Mouse (Mus musculus) midbrain, embryonic 10.5 days (tissue): ENCODE measurements around the gene Gm45799. TPM values are rescaled to one million over a fixed set of nuclear protein-coding genes. Genes with fewer than 3 reads are reported as not detected.

ENCODE experiments used
- DNase-seq: peaks from one replicate; pipeline ENCODE4 v3.0.0-alpha.2; 2017; ENCODE audit warnings: low spot score
- H3K27ac ChIP-seq: fragments of 300-500 bp; sonication (generic); replicated peaks from 2 replicates; pipeline ENCODE4 v1.5.1; 2016; ENCODE audit warnings: mild to moderate bottlenecking
- H3K27me3 ChIP-seq: fragments of 300-500 bp; sonication (generic); 2 replicates; pipeline ENCODE4 v1.6.1; 2016; ENCODE audit warnings: low read depth, mild to moderate bottlenecking; ENCODE audit not compliant: poor library complexity, severe bottlenecking
- H3K36me3 ChIP-seq: fragments of 300-500 bp; sonication (generic); 2 replicates; pipeline ENCODE4 v1.6.1; 2016; ENCODE audit warnings: mild to moderate bottlenecking, moderate library complexity
- H3K4me1 ChIP-seq: fragments of 300-500 bp; sonication (generic); 2 replicates; pipeline ENCODE4 v1.6.1; 2016
- H3K4me3 ChIP-seq: fragments of 300-500 bp; sonication (generic); 2 replicates; pipeline ENCODE4 v1.5.1; 2016; ENCODE audit warnings: mild to moderate bottlenecking, moderate library complexity
- H3K9me3 ChIP-seq: fragments of 300-500 bp; sonication (generic); replicated peaks from 2 replicates; pipeline ENCODE4 v1.6.1; 2016; ENCODE audit warnings: mild to moderate bottlenecking
- WGBS: fragments of 180-500 bp; shearing (Covaris S2); methylation state at CpG from one replicate; pipeline ENCODE4 v1.1.7; 2016; 5-methylcytosine and 5-hydroxymethylcytosine counted together
- polyA plus RNA-seq: library from polyadenylated mRNA; unstranded; fragments of >200 nt; fragmentation: Nextera tagmentation; extraction: Ambion mirVana; gene quantifications from 2 replicates; pipeline ENCODE4 v1.2.1, GENCODE M21; 2016

The Gm45799 gene
- polyA plus RNA-seq, 1 experiment from 2014 or later: 8.1 TPM

DNA sequence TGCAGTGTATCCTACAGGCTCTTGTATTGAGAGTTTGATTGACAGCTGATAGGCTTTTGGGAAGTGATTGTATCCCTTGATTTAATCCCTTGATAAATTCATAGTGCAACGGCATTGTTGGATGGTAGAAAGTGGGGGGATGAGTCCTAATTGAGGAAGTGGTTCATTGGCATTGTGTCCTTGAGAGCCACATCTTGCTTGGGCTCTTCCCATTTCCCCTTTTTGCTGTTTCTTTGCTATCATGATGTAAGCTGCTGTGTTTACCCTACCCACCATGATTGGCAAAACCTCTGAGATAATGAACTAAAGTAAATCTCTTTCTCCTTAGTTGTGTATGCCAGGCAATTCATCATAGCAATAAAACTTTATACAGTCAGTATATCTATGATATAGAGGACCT is 50.5 kb downstream of the Gm45799 start:
- no peak for DNase-seq
- H3K27ac ChIP-seq: no peak overlapping the region
- H3K27me3 ChIP-seq: 0 out of 2 replicates have a peak, but pooled peaks cover 6% of the 10 kb centered on the region
- no peaks in the 10 kb centered on the region for H3K36me3 ChIP-seq
- 85% methylated on average over 1 of the region's 1 CpGs for WGBS
- no peaks in the 10 kb centered on the region for H3K9me3 ChIP-seq
- peaks cover 1% of the 10 kb centered on the region for H3K4me1 ChIP-seq
- no peak overlapping the region for H3K4me3 ChIP-seq

DNA sequence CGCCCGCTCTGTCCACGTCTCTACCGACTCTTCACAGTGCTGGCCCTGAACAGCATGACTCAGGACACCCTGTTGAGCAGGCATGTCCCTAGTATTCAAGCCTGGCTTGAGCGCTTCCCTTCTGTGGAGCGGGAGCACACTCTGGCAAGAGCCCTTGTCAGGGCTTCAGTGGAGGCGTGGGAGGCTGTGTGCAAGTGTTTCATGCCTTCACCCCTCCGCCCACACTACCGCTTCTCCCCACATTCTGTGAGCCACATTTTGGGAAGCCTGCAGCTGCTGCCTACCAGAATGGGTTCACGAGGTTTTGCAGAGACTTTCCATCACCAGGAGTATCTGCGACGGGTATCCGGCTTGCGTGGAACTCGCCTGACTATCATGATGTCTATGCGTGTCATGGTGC is 62.8 kb downstream of the Gm45799 start:
- Histone ChIP-seq H3K4me3 (no peak overlapping the region), H3K36me3 (no peaks in the 10 kb centered on the region), H3K4me1 (no peaks in the 10 kb centered on the region), H3K27ac (no peak overlapping the region), H3K9me3 (no peaks in the 10 kb centered on the region), H3K27me3 (no peaks in the 10 kb centered on the region)
- WGBS: 85% methylated on average over 16 of the region's 16 CpGs
- no peak for DNase-seq

DNA sequence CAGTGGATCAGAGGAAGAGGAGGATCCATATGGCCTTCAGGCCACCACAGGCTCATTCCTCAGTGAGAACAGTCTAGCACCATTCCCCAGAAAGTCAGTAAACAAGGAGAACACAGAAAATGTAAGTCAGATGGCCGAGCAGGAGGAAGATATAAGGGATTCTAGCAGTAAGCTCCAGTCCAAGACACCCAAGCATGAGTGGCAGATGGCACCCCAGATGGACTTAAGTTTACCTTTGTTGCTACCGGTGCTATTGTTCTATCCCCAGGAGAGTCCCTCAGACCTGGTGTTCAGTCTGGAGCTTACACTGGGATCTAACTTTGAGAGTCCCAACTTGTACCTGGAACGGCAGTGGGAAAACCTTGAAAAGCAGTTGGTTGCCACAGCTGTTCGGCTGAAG is 63.5 kb downstream of the Gm45799 start:
- H3K4me3 ChIP-seq: no peak overlapping the region
- no peaks in the 10 kb centered on the region for H3K27me3 ChIP-seq
- H3K4me1 ChIP-seq: no peaks in the 10 kb centered on the region
- DNase-seq: no peak
- H3K36me3 ChIP-seq: no peaks in the 10 kb centered on the region
- H3K9me3 ChIP-seq: no peaks in the 10 kb centered on the region
- WGBS: 87% methylated on average over 4 of the region's 4 CpGs
- H3K27ac ChIP-seq: no peak overlapping the region

DNA sequence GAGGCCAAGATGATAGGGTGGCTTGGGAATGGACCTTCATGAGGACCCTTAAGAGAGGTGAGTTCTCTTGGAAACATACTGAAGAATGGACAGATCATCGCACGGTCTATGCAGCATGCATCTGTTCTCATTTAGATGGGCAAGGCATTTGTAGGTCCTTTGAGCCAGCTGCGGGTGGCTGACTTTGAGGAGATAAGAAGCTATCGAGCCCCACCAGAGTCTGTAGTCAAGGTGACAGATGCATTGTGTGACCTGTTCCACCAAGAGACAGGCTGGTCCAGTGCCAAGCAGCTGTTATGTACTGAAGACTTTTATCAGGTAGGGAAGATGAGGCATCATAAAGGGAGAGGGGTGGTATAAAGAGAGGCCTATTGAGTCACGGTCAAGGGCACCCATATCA is 68.4 kb downstream of the Gm45799 start:
- no peaks in the 10 kb centered on the region for H3K36me3 ChIP-seq
- no peaks in the 10 kb centered on the region for H3K27me3 ChIP-seq
- WGBS: 88% methylated on average over 5 of the region's 5 CpGs

DNA sequence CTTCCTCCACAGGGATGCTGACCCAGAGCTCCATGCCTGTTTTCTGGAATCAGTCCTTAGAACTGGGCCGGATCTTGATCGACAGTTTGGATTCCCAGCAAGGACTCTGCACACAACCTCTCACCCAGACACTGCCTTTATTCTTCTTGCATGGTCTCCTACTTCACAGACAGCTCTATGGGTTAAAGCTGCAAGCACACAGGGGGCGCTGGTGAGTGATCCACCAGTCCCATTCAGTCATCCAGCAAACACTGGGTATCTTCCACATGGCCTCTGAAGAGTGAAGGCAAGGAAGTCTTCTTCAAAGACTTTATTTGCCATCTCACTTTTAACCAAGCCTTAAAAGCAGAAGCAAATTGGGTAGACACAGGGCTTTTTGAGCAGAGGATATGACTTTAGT is 75.0 kb downstream of the Gm45799 start:
- Histone ChIP-seq H3K4me3 (no peak overlapping the region), H3K4me1 (no peaks in the 10 kb centered on the region), H3K27me3 (no peaks in the 10 kb centered on the region), H3K9me3 (no peaks in the 10 kb centered on the region), H3K27ac (no peak overlapping the region), H3K36me3 (no peaks in the 10 kb centered on the region)
- WGBS: 57% methylated on average over 3 of the region's 3 CpGs
- no peak for DNase-seq

More for the DNA sequence above, 68.4 kb downstream of the Gm45799 start:
- H3K27ac ChIP-seq: no peak overlapping the region
- H3K9me3 ChIP-seq: no peaks in the 10 kb centered on the region
- no peak overlapping the region for H3K4me3 ChIP-seq
- H3K4me1 ChIP-seq: no peaks in the 10 kb centered on the region
- DNase-seq: no peak

DNA sequence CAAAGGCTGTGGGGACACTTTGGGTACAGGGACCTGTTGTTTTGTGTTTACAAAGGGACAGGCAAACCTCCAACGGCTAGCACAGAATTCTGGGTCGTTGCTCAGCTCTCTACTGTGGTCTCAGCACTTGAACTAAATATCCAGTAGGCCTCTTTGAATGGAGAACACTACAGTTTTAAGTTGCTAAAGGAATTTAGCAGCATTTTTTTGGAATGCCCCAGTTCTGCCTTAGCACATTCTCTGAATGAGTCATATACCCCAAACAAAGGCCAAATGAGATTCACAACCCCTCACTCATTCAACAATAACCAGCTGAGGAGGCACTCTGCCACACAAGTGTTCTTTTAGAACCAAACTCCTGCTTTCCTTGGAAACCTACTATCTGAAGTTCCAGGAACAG is 81.6 kb downstream of the Gm45799 start:
- no peaks in the 10 kb centered on the region for H3K27me3 ChIP-seq
- WGBS: 67% methylated on average over 2 of the region's 2 CpGs
- no peaks in the 10 kb centered on the region for H3K9me3 ChIP-seq
- no peak overlapping the region for H3K27ac ChIP-seq
- H3K36me3 ChIP-seq: no peaks in the 10 kb centered on the region
- no peaks in the 10 kb centered on the region for H3K4me1 ChIP-seq
- DNase-seq: no peak
- H3K4me3 ChIP-seq: no peak overlapping the region

DNA sequence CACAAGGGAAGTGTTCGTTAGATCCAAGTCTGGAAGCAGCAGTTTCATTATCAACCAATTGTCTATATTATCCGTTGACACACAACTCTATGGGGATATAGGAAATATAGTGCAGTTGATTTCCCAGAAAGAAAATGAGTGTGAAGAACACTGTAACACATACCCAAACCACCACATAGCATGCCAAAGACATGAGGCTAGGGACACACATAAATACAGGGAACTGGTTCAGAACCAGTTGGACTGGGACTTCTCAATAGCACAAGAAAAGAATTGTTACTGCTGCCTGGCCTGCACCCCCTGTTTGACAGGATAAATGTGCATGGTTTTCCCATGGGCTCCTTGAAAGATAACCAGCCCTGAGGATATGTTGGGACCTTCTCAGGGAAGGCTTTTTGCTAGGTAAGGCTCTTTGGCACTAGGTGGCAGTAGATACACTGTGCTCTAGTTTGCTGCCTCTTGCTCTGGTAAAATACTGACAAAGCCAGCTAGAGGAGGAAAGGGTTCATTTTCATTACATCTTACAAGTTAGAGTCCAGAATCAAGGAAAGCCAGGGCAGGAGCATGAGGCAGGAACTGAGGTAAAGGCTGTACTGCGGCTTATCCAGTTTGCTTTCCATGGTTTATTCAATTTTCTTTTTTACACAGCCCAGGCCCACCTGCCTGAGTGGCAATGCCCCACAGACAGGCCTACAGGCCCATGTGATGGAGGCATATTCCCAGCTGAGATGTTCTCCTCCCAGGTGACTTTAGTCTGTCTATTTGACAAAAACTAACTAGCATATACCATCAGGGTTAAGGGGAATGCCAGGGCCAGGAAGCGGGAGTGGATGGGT is 86.0 kb downstream of the Gm45799 start:
- Histone ChIP-seq H3K27ac (no peak overlapping the region; the same call in 1 of the 2 replicates), H3K27me3 (no peaks in the 10 kb centered on the region), H3K4me3 (no peak overlapping the region), H3K36me3 (peaks cover 23% of the 10 kb centered on the region), H3K9me3 (no peaks in the 10 kb centered on the region), H3K4me1 (peaks cover 7% of the 10 kb centered on the region; the same call in 1 of the 2 replicates)
- DNase-seq: peak; percentile 33
- 79% methylated on average over 4 of the region's 4 CpGs for WGBS

DNA sequence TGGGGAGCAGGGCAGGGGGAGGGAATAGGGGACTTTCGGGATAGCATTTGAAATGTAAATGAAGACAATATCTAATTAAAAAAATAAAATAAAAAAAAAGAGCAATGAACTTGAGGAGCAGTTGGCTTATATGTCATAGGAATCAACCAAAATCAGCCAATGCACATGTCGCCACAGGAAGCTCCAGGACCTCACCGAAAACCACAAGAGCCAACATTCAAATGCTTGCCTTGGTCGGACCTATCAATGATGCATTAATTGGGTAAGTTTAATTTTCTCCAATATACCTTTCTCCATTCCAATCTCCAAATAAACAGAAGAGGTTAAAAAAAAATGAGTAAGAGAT is 86.6 kb downstream of the Gm45799 start:
- H3K27ac ChIP-seq: no peak overlapping the region
- DNase-seq: no peak
- no peak overlapping the region for H3K4me3 ChIP-seq
- whole genome bisulfite sequencing: 93% methylated on average over 4 of the region's 4 CpGs
- peaks cover 7% of the 10 kb centered on the region; the same call in 1 of the 2 replicates for H3K4me1 ChIP-seq
- H3K36me3 ChIP-seq: peaks cover 29% of the 10 kb centered on the region
- no peaks in the 10 kb centered on the region for H3K27me3 ChIP-seq
- H3K9me3 ChIP-seq: no peaks in the 10 kb centered on the region

DNA sequence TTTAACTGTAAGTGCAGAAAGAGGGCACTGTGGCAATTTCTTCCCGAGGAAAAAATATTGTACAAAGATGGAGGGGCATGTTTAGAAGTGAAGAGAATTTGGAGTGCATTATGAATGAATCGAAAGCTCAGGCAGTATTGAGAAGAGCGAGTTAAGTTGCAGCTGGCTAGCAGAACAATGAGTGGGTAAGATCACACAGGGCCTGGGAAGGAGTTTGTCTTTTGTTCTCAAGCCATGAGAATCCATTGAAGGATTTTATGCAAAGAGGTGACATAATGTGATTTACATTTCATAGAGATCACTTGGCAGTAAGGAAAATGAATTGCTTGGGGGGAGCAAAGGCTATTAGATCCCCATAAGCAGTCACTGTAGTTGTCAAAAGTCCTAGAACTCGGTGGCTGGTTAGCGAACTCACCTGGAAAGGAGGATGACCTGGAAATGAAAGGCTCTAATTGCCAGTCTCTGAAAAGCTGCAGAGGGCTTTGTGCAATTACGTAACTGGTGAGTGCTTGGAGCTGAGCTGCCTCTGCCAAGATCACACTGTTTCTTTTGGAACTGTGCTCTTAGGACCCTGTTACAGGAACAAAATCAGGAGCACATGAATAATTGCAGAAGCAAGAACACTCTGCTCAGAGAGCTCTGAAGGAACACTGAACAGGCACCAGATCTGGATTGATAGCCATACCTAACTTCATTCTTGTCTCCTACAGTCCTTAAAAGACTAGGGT is 88.5 kb downstream of the Gm45799 start:
- Histone ChIP-seq H3K36me3 (peaks cover 48% of the 10 kb centered on the region), H3K27ac (no peak overlapping the region), H3K9me3 (no peaks in the 10 kb centered on the region), H3K4me3 (no peak overlapping the region), H3K4me1 (peaks cover 7% of the 10 kb centered on the region; the same call in 1 of the 2 replicates), H3K27me3 (no peaks in the 10 kb centered on the region)
- 85% methylated on average over 6 of the region's 6 CpGs for WGBS
- DNase-seq: no peak

DNA sequence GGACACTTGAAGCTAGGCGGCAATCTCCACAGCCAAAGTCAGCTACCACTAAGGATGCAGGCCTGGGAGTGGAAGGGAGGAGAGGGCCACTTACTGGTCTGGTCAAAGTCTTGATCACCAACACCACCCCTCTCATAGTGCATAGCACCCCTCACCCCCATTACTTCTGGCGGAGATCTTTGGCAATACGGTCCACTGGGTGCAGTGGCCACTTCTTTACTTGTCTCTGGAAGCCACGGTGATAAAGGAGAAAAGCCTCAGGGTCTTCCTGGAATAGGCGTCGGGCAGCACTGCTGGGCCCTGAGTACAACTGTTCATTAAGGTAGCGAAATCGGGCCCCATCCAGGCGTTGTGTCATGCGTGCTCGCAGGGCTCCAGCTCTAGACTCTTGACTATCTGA is 93.5 kb downstream of the Gm45799 start:
- 96% methylated on average over 11 of the region's 11 CpGs for WGBS
- peaks cover 39% of the 10 kb centered on the region for H3K4me1 ChIP-seq
- no peak overlapping the region for H3K4me3 ChIP-seq
- DNase-seq: no peak
- no peak overlapping the region for H3K27ac ChIP-seq
- peaks cover 59% of the 10 kb centered on the region for H3K36me3 ChIP-seq
- H3K27me3 ChIP-seq: no peaks in the 10 kb centered on the region
- H3K9me3 ChIP-seq: no peaks in the 10 kb centered on the region

Other genes with a start within 250 kb of the Gm45799 start
- 38.6 and 39.3 TPM in 2 replicates for gene Fam160a2, start 240.5 kb upstream of the Gm45799 start, polyA plus RNA-seq
- 0.12 TPM in 1 of 2 replicates, not detected in the other for gene Cnga4, start 236.0 kb upstream of the Gm45799 start, polyA plus RNA-seq
- gene Cckbr, start 214.8 kb upstream of the Gm45799 start, polyA plus RNA-seq: 0.20 and 0.27 TPM in 2 replicates
- gene Cavin3, start 158.3 kb upstream of the Gm45799 start, polyA plus RNA-seq: 19.8 and 20.5 TPM in 2 replicates
- 34.2 and 41.7 TPM in 2 replicates for gene Smpd1, start 86.2 kb upstream of the Gm45799 start, polyA plus RNA-seq
- 112 and 134 TPM in 2 replicates for gene Apbb1, start 58.9 kb upstream of the Gm45799 start, polyA plus RNA-seq
- 0.07 and 0.17 TPM in 2 replicates for gene Hpx, start 40.4 kb upstream of the Gm45799 start, polyA plus RNA-seq
- 30.3 and 36.0 TPM in 2 replicates for gene Trim3, start 7.0 kb upstream of the Gm45799 start, polyA plus RNA-seq
- 164 TPM in 2 replicates for gene Timm10b, start 496 bp upstream of the Gm45799 start, polyA plus RNA-seq
- 57.5 and 67.3 TPM in 2 replicates for gene Arfip2, start 136 bp upstream of the Gm45799 start, polyA plus RNA-seq
- gene Dnhd1, start 10.3 kb downstream of the Gm45799 start, polyA plus RNA-seq: 0.40 and 0.41 TPM in 2 replicates
- gene Ilk, start 96.0 kb downstream of the Gm45799 start, polyA plus RNA-seq: 236 and 240 TPM in 2 replicates
- gene Rrp8, start 96.8 kb downstream of the Gm45799 start, polyA plus RNA-seq: 35.4 and 44.0 TPM in 2 replicates
- 160 and 188 TPM in 2 replicates for gene Taf10, start 103.8 kb downstream of the Gm45799 start, polyA plus RNA-seq
- gene Tpp1, start 111.7 kb downstream of the Gm45799 start, polyA plus RNA-seq: 66.1 and 66.9 TPM in 2 replicates
- 6.7 and 10.1 TPM in 2 replicates for gene Dchs1, start 147.1 kb downstream of the Gm45799 start, polyA plus RNA-seq
- 293 and 320 TPM in 2 replicates for gene Mrpl17, start 170.5 kb downstream of the Gm45799 start, polyA plus RNA-seq